Mouse (Mus musculus): ENCODE results near the gene Lcor. TPM values are rescaled to one million over a fixed set of nuclear protein-coding genes. Genes with fewer than 3 reads are reported as not detected.

Lcor gene
- total RNA-seq, 2 experiments from 2014 or later, result 16.2 to 19.0 TPM

Small RNA genes within 50 kb of the gene (microRNA-seq; reads per million reads assigned to microRNA genes)
- gene Mir8091, result 0 reads per million in 2 experiments

Other genes with a start within 250 kb of the Lcor start
- gene Tm9sf3, start 218.6 kb upstream of the Lcor start, total RNA-seq (2021), result 100 to 1,000 TPM; 120 to 125 TPM
- 1 to 10 TPM; 2.2 to 2.7 TPM for gene Pik3ap1, start 97.5 kb upstream of the Lcor start, total RNA-seq (2021)
- 10 to 100 TPM; 11.2 to 14.0 TPM for gene Gm340, start 99.7 kb downstream of the Lcor start, total RNA-seq (2021)